Mouse (Mus musculus) retina, embryonic 14.5 days (tissue): Measurements from ENCODE around the gene Tcf15.

Experiments used
- DNase-seq: peaks from one replicate; pipeline ENCODE4 v3.0.0-alpha.2; 2015; ENCODE audit warnings: low spot score

Tcf15 gene

GRCm38 (mm10) chr2:152174861-152175260 is 31.5 kb downstream of the Tcf15 start:
- no peak for DNase-seq

- no peak for DNase-seq
Observed at GRCm38 (mm10) chr2:152176659-152177058, 33.3 kb downstream of the Tcf15 start.

GRCm38 (mm10) chr2:152177162-152177805 is 33.9 kb downstream of the Tcf15 start:
- peak; percentile 31 for DNase-seq

- no peak for DNase-seq
Observed at GRCm38 (mm10) chr2:152177806-152178170, 34.4 kb downstream of the Tcf15 start.

GRCm38 (mm10) chr2:152178345-152178744 is 35.0 kb downstream of the Tcf15 start:
- no peak for DNase-seq

GRCm38 (mm10) chr2:152179301-152179700 is 35.9 kb downstream of the Tcf15 start:
- no peak for DNase-seq

- no peak for DNase-seq
Observed at GRCm38 (mm10) chr2:152180323-152180722, 37.0 kb downstream of the Tcf15 start.

GRCm38 (mm10) chr2:152187132-152187531 is 43.8 kb downstream of the Tcf15 start:
- DNase-seq: no peak

GRCm38 (mm10) chr2:152189213-152189612 is 45.9 kb downstream of the Tcf15 start:
- DNase-seq: no peak

- no peak for DNase-seq
Observed at GRCm38 (mm10) chr2:152189640-152190039, 46.3 kb downstream of the Tcf15 start.

- DNase-seq: no peak
Observed at GRCm38 (mm10) chr2:152190161-152190560, 46.8 kb downstream of the Tcf15 start.

- DNase-seq: no peak
Observed at GRCm38 (mm10) chr2:152192591-152193345, 49.4 kb downstream of the Tcf15 start.

- no peak for DNase-seq
Observed at GRCm38 (mm10) chr2:152193346-152193710, 50.0 kb downstream of the Tcf15 start.

- no peak for DNase-seq
Observed at GRCm38 (mm10) chr2:152194586-152194985, 51.2 kb downstream of the Tcf15 start.

- no peak for DNase-seq
Observed at GRCm38 (mm10) chr2:152196896-152197295, 53.5 kb downstream of the Tcf15 start.

- peak; percentile 98 for DNase-seq
Observed at GRCm38 (mm10) chr2:152197301-152197712, 53.9 kb downstream of the Tcf15 start.
